Mouse (Mus musculus) limb, embryonic 12.5 days (tissue): ENCODE data around the gene Mcm3. TPM values are rescaled to one million over a fixed set of nuclear protein-coding genes. Genes with fewer than 3 reads are reported as not detected.

Experiments
- ATAC-seq: fragments of 200-750 bp; cut with Nextera tagmentation; 2 replicates; pipeline ENCODE4 v1.8.0; 2017; ENCODE audit warnings: low read depth, moderate TSS enrichment; ENCODE audit not compliant: insufficient number of reproducible peaks, insufficient read depth, low FRiP score, low TSS enrichment
- H3K27ac ChIP-seq: fragments of 300-500 bp; sonication (generic); 2 replicates; pipeline ENCODE4 v1.5.1; 2016; ENCODE audit warnings: mild to moderate bottlenecking, moderate library complexity
- H3K27me3 ChIP-seq: fragments of 300-500 bp; sonication (generic); 2 replicates; pipeline ENCODE4 v1.6.1; 2016; ENCODE audit warnings: mild to moderate bottlenecking, moderate library complexity
- H3K36me3 ChIP-seq: fragments of 300-500 bp; sonication (generic); 2 replicates; pipeline ENCODE4 v1.6.1; 2016; ENCODE audit warnings: mild to moderate bottlenecking, moderate library complexity
- H3K4me1 ChIP-seq: fragments of 300-500 bp; sonication (generic); replicated peaks from 2 replicates; pipeline ENCODE4 v1.6.1; 2016
- H3K4me2 ChIP-seq: fragments of 300-500 bp; sonication (generic); 2 replicates; pipeline ENCODE4 v1.6.1; 2016; ENCODE audit warnings: mild to moderate bottlenecking, moderate library complexity
- H3K4me3 ChIP-seq: fragments of 300-500 bp; sonication (generic); replicated peaks from 2 replicates; pipeline ENCODE4 v1.5.1; 2016; ENCODE audit warnings: mild to moderate bottlenecking
- H3K9ac ChIP-seq: fragments of 300-500 bp; sonication (generic); replicated peaks from 2 replicates; pipeline ENCODE4 v1.6.1; 2016; ENCODE audit warnings: mild to moderate bottlenecking, moderate library complexity
- H3K9me3 ChIP-seq: fragments of 300-500 bp; sonication (generic); 2 replicates; pipeline ENCODE4 v1.6.1; 2016; ENCODE audit warnings: mild to moderate bottlenecking, moderate library complexity
- WGBS: fragments of 180-500 bp; shearing (Covaris S2); methylation state at CpG from one replicate; pipeline ENCODE4 v1.1.7; 2016; 5-methylcytosine and 5-hydroxymethylcytosine counted together
- polyA plus RNA-seq: library from polyadenylated mRNA; unstranded; fragments of >200 nt; fragmentation: Nextera tagmentation; extraction: Ambion mirVana; gene quantifications from 2 replicates; pipeline ENCODE4 v1.2.1, GENCODE M21; 2016

Mcm3 gene
- 171 and 195 TPM in 2 replicates for polyA plus RNA-seq

DNA sequence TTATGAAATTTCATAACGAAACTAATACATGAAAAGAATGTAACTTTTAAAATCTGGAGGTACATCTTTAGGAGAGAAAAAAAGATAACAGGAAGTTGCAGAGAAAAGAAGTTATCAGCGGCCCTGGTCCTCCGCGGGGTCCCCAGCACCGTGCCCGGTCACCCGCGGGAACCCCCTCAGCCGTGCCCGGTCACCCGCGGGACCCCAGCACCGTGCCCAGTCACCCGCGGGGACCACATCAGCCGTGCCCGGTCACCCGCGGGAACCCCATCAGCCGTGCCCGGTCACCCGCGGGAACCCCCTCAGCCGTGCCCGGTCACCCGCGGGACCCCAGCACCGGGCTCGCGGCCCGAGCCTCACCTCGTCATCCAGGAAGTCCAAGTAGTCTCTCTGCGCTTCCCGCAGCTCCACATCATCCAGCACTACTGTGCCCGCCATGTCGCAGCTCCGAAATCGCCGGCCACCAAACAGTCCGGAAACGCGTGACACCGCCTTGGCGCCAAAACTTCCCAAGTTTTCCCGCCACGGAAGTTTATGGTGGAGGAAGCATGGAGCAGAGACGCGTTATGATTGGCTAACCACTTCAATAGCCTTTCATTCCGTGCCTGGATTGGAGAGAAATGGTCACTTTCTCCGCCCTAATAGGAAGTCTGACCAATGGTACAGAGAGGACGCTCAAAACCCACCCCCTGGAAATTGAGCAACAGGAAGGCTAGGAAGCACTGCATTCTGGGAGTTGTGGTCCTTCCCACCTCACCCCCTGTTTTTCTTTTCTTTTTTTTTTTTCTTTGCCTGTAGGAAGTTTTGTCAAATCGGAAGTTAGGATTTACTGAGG, at the start of gene Mcm3:
Gene Mcm3 (minus strand): TSS at position 542 of the 835 bp plus-strand sequence.
- H3K4me2 ChIP-seq, result peak within 1 kb of the TSS; percentile 65
- no peaks in the 10 kb centered on the region for H3K9me3 ChIP-seq
- H3K9ac ChIP-seq, result peak within 1 kb of the TSS; percentile 84
- peaks cover 31% of the 10 kb centered on the region for H3K36me3 ChIP-seq
- peak; percentile 99 for ATAC-seq
- WGBS, result under 1% methylated on average over 52 of the region's 52 CpGs
- H3K4me3 ChIP-seq, result peak within 1 kb of the TSS; percentile 79
- no peaks in the 10 kb centered on the region for H3K27me3 ChIP-seq
- H3K27ac ChIP-seq, result 0 out of 2 replicates have a peak within 1 kb of the TSS, but pooled peaks have one; percentile 64
- H3K4me1 ChIP-seq, result peaks cover 9% of the 10 kb centered on the region

DNA sequence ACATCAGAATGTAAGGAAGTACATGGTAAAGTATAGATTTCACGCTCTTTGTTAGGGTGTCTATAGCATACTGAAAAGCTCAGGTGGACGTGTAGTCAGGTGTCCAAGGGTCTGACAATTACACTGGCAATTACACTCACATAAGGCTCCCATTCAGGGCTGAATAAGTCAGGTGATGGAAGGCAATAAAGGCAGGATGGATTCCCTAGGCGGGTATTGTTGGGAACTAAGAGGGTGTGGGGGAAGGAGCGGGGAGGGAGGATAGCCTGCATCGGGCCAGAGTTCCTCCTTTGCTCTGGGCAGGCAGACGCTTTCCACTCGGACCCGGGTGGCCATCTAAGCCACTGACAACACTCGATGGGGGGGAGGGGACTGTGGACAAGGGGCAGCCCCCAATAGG, 47.9 kb upstream of the Mcm3 start:
- Histone ChIP-seq H3K4me2 (no peak overlapping the region), H3K4me3 (no peak overlapping the region), H3K36me3 (no peaks in the 10 kb centered on the region), H3K27me3 (no peaks in the 10 kb centered on the region), H3K9me3 (no peaks in the 10 kb centered on the region), H3K9ac (no peak overlapping the region), H3K27ac (no peak overlapping the region), H3K4me1 (no peaks in the 10 kb centered on the region)
- ATAC-seq, result no peak
- WGBS, result 70% methylated on average over 9 of the region's 9 CpGs

GRCm38 (mm10) chr1:20867241-20867902, 47.3 kb upstream of the Mcm3 start:
- no peaks in the 10 kb centered on the region for H3K27me3 ChIP-seq
- no peak overlapping the region for H3K4me3 ChIP-seq
- H3K4me2 ChIP-seq, result no peak overlapping the region
- 74% methylated on average over 8 of the region's 8 CpGs for WGBS
- no peak for ATAC-seq
- no peaks in the 10 kb centered on the region for H3K36me3 ChIP-seq
- H3K9ac ChIP-seq, result no peak overlapping the region
- H3K27ac ChIP-seq, result no peak overlapping the region
- no peaks in the 10 kb centered on the region for H3K9me3 ChIP-seq
- no peaks in the 10 kb centered on the region for H3K4me1 ChIP-seq

DNA sequence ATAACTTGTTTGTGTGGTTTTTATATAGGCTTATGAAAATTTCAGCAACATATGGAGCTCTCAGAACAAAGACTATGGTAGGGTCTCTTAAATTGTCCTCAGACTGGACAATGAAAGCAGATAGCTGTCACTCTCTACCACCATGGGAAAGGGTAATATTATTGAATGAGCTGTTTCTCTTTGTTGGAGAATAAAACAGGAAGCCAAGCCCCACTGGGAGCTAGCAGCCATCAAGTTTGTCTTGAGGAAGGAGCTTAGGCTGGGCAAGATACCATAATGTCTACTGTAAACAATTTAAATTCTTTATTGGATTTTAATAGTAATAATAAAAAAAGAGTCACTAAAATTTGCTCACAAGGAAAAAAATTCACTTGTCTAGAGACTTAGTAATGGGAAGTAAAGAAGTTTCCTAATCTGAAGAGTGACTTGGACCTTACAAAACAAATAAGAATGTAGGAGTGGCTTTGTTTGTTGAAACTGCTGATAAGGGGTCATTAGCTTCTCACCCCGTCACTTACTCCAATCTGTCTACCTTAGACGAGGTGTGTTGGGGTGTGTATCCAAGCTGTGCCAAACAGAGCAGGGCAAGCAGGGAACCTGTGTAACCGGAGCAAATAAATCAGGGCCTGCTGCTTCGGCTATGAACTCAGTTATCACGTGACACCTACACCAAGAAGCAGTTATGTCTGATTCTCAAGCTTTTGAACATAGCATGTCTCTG, 43.5 kb upstream of the Mcm3 start:
- Histone ChIP-seq H3K27me3 (no peaks in the 10 kb centered on the region), H3K4me2 (no peak overlapping the region), H3K9me3 (no peaks in the 10 kb centered on the region), H3K27ac (no peak overlapping the region), H3K4me3 (no peak overlapping the region), H3K36me3 (no peaks in the 10 kb centered on the region), H3K9ac (no peak overlapping the region), H3K4me1 (no peaks in the 10 kb centered on the region)
- no peak for ATAC-seq
- WGBS, result 35% methylated on average over 5 of the region's 5 CpGs

DNA sequence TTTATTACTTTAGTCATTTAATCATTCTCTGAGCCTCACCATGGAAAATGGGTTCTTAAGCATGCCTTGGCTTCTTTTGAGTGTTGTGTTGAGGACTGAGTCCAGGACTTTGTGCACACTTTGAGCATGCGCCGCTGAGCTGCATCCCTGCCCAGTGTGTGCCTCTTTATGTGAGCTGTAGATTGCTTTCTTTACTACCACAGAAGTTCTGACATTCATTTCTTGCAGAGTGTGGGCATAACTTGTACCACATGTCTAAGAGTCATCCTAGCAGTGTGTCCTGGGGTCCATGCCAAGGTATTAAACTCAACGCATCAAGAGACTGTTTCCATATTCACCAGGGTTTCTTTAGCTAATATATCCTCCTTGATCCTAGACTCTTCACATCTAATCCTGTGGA, 41.8 kb upstream of the Mcm3 start:
- no peak for ATAC-seq
- Histone ChIP-seq H3K4me1 (no peaks in the 10 kb centered on the region), H3K27ac (no peak overlapping the region), H3K9me3 (no peaks in the 10 kb centered on the region), H3K9ac (no peak overlapping the region), H3K4me3 (no peak overlapping the region), H3K27me3 (no peaks in the 10 kb centered on the region), H3K36me3 (no peaks in the 10 kb centered on the region), H3K4me2 (no peak overlapping the region)
- WGBS, result 83% methylated on average over 3 of the region's 3 CpGs

- H3K4me2 ChIP-seq, result no peak overlapping the region
- no peaks in the 10 kb centered on the region for H3K4me1 ChIP-seq
- H3K9ac ChIP-seq, result no peak overlapping the region
- ATAC-seq, result no peak
- no peak overlapping the region for H3K27ac ChIP-seq
- no peaks in the 10 kb centered on the region for H3K36me3 ChIP-seq
- no peak overlapping the region for H3K4me3 ChIP-seq
- H3K27me3 ChIP-seq, result no peaks in the 10 kb centered on the region
- no peaks in the 10 kb centered on the region for H3K9me3 ChIP-seq
- 65% methylated on average over 3 of the region's 3 CpGs for WGBS
Measured at GRCm38 (mm10) chr1:20860775-20861174, 40.7 kb upstream of the Mcm3 start.

- Histone ChIP-seq H3K9ac (no peak overlapping the region), H3K9me3 (peaks cover 3% of the 10 kb centered on the region; the same call in 1 of the 2 replicates), H3K4me2 (no peak overlapping the region), H3K27me3 (no peaks in the 10 kb centered on the region), H3K36me3 (no peaks in the 10 kb centered on the region), H3K27ac (no peak overlapping the region), H3K4me1 (no peaks in the 10 kb centered on the region), H3K4me3 (no peak overlapping the region)
- 80% methylated on average over 7 of the region's 7 CpGs for WGBS
- no peak for ATAC-seq
Measured at GRCm38 (mm10) chr1:20856924-20857902, 37.1 kb upstream of the Mcm3 start.

GRCm38 (mm10) chr1:20839911-20840310, 19.8 kb upstream of the Mcm3 start:
- Histone ChIP-seq H3K9ac (no peak overlapping the region), H3K27me3 (no peaks in the 10 kb centered on the region), H3K4me2 (no peak overlapping the region), H3K36me3 (no peaks in the 10 kb centered on the region), H3K9me3 (0 out of 2 replicates have a peak, but pooled peaks cover 3% of the 10 kb centered on the region), H3K27ac (no peak overlapping the region), H3K4me1 (no peaks in the 10 kb centered on the region), H3K4me3 (no peak overlapping the region)
- WGBS, result 75% methylated on average over 3 of the region's 3 CpGs
- no peak for ATAC-seq

DNA sequence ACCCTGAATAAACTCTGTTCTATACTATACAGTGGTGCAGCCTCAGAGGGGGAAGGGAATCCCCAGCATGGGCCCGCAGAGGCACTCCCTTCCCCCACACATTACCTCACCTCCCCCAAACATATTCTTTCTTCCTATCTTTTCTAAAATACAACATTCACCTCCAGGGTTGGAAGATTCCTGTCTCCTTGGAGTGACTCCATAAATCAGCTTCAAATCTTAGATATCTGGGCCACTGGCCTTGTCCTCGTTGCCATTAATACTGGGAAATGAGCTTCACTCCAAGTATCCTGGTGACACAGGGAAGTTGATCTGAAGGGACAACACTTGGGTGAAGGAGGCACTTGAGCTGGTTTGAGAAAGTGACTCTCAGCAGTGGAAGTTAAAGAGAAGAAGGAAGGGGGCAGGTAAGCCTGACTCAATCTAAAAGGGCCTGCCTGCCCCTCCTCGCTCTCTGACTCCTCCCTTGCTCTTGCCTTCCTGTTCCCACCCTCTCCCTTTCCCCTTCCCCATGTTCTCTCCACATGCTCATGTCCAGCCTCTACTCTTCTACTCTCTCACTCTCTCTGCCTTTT, 16.5 kb upstream of the Mcm3 start:
- Histone ChIP-seq H3K27me3 (no peaks in the 10 kb centered on the region), H3K4me1 (no peaks in the 10 kb centered on the region), H3K4me2 (no peak overlapping the region), H3K36me3 (no peaks in the 10 kb centered on the region), H3K27ac (no peak overlapping the region), H3K4me3 (no peak overlapping the region), H3K9ac (no peak overlapping the region), H3K9me3 (0 out of 2 replicates have a peak, but pooled peaks cover 3% of the 10 kb centered on the region)
- no peak for ATAC-seq
- WGBS, result 87% methylated on average over 3 of the region's 3 CpGs

GRCm38 (mm10) chr1:20833141-20833511, 13.0 kb upstream of the Mcm3 start:
- no peak overlapping the region for H3K27ac ChIP-seq
- no peak overlapping the region for H3K4me2 ChIP-seq
- H3K9me3 ChIP-seq, result 0 out of 2 replicates have a peak, but pooled peaks cover 3% of the 10 kb centered on the region
- H3K4me3 ChIP-seq, result no peak overlapping the region
- no peak overlapping the region for H3K9ac ChIP-seq
- H3K4me1 ChIP-seq, result no peaks in the 10 kb centered on the region
- 76% methylated on average over 3 of the region's 4 CpGs for whole genome bisulfite sequencing
- H3K36me3 ChIP-seq, result no peaks in the 10 kb centered on the region
- no peaks in the 10 kb centered on the region for H3K27me3 ChIP-seq
- ATAC-seq, result no peak
